In the genomic region with DNA sequence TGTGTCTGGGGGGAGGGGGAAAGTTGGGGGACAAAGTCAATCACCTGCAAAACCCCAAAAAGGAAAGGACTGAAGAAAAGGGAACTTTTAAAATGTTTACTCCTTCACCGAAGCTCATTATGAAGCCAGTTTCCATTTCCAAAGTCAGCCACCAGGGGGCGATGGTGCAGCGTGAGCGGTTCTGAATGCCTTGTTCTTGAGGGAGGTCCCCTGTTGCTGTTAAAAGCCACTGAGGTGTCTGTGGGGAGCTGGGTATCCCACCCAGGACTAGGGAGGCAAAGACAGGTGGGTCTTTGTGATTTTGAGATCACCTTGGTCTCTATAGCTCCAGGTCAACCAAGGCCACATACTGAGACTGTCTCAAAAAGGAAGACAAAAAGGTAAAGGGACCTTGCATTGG, we compare ENCODE assay signal across 9 mouse cellular contexts. TPM values are rescaled to one million over a fixed set of nuclear protein-coding genes. Genes with fewer than 3 reads are reported as not detected.
DNase-seq lines count a peak whose midpoint lies in the region; ATAC-seq and TF ChIP-seq lines count a peak whose summit lies in the region.
"Had no signal": no experiment of that assay in that cellular context is flagged by ENCODE, and none has a peak within 500 bp of the region (broad histone marks: within the 10 kb centered on the region; RNA-seq: fewer than 3 reads in every experiment).

No protein-coding gene starts in this region.

- 8% methylated on average over 4 of the region's 4 CpGs for WGBS in heart, embryonic 16.5 days
- WGBS in lung, postnatal 0 days = 5% methylated on average over 4 of the region's 4 CpGs

- peaks cover under 1% of the 10 kb centered on the region; the same call in 1 of the 2 replicates for H3K4me1 ChIP-seq in heart, embryonic 16.5 days (ENCODE audit: control insufficient read depth, insufficient read depth, low read length)
- no peaks in the 10 kb centered on the region for H3K4me1 ChIP-seq in lung, postnatal 0 days (ENCODE audit: insufficient read depth, low read depth, low read length)

- no peak overlapping the region for H3K4me2 ChIP-seq in heart, embryonic 16.5 days (ENCODE audit: low read depth, low read length)
- H3K4me2 ChIP-seq in lung, postnatal 0 days (replicated peaks; ENCODE audit: low read depth, low read length) = no peak overlapping the region

- H3K27ac ChIP-seq in heart, embryonic 16.5 days (ENCODE audit: low read length) = no peak overlapping the region
- H3K27ac ChIP-seq in lung, postnatal 0 days (ENCODE audit: low read length) = no peak overlapping the region

- H3K9ac ChIP-seq in heart, embryonic 16.5 days (ENCODE audit: low read length) = no peak overlapping the region
- H3K9ac ChIP-seq in lung, postnatal 0 days (replicated peaks; ENCODE audit: low read depth) = no peak overlapping the region

- peak; percentile 96 for TF ChIP-seq CTCF in lung, postnatal 0 days (IDR thresholded peaks at IDR 0.05)

- peak; percentile 72 for DNase-seq in ES-CJ7 (ENCODE audit: low read depth, low spot score)
- DNase-seq in adrenal gland, adult (ENCODE audit: inconsistent age in 2 of 2, low spot score in 1 of 2) = peak; percentile 61 to 92
- peak; percentile 90 for DNase-seq in embryo, embryonic 10 days (ENCODE audit: low spot score)
- DNase-seq in layer of hippocampus, adult 18-20 months (ENCODE audit: low spot score in 2 of 2) = peak; percentile 56 to 88
- DNase-seq in lung, postnatal 0 days (ENCODE audit: low spot score) = peak; percentile 64
- peak; percentile 70 for DNase-seq in right cerebral cortex, postnatal 25 days
- DNase-seq in yolk sac, embryonic 10.5 days (ENCODE audit: low spot score) = peak; percentile 52

- ATAC-seq in heart, embryonic 16.5 days (replicated peaks; ENCODE audit: extremely low read depth, insufficient read depth, low FRiP score) = peak; percentile 32; the same call in 1 of the 2 replicates
- ATAC-seq in lung, postnatal 0 days = peak; percentile 25; the same call in 1 of the 2 replicates

- H3K4me3 ChIP-seq in heart, embryonic 16.5 days (ENCODE audit: low read length) = no peak overlapping the region
- no peak overlapping the region for H3K4me3 ChIP-seq in lung, postnatal 0 days (ENCODE audit: low read depth, low read length)

- TF ChIP-seq EP300 in lung, postnatal 0 days (IDR thresholded peaks at IDR 0.05) = no peak

- peaks cover 19% of the 10 kb centered on the region for H3K36me3 ChIP-seq in heart, embryonic 16.5 days (ENCODE audit: control insufficient read depth, insufficient read depth)
- 0 out of 2 replicates have a peak, but pooled peaks cover 5% of the 10 kb centered on the region for H3K36me3 ChIP-seq in lung, postnatal 0 days (ENCODE audit: insufficient read depth, low read length)

- H3K9me3 ChIP-seq in heart, embryonic 16.5 days (replicated peaks; ENCODE audit: control insufficient read depth, low read length) = no peaks in the 10 kb centered on the region
- H3K9me3 ChIP-seq in lung, postnatal 0 days (ENCODE audit: low read length) = no peaks in the 10 kb centered on the region
- H3K9me3 ChIP-seq: megakaryocyte, embryonic 14.5 days had no signal

- no peaks in the 10 kb centered on the region for H3K27me3 ChIP-seq in heart, embryonic 16.5 days (ENCODE audit: control insufficient read depth, insufficient read depth, low read length)
- H3K27me3 ChIP-seq in lung, postnatal 0 days (replicated peaks; ENCODE audit: insufficient read depth, low read length) = no peaks in the 10 kb centered on the region
- H3K27me3 ChIP-seq: megakaryocyte, embryonic 14.5 days had no signal

RNA-seq across cellular contexts. Expression of a gene that starts 3.9 kb away (rescaled TPM):
- 117 and 122 TPM in 2 replicates for polyA plus RNA-seq in heart, embryonic 16.5 days (2015; fragmentation: Nextera tagmentation; extraction: Ambion mirVana)
- 1 to 10 TPM; 1.3 to 1.8 TPM for total RNA-seq in layer of hippocampus, adult 18-20 months (2021)
- 5.5 and 8.8 TPM in 2 replicates for polyA plus RNA-seq in lung, postnatal 0 days (2015; fragmentation: Nextera tagmentation; extraction: Ambion mirVana)

RNA-seq across cellular contexts. Expression of a gene that starts 6.2 kb away (rescaled TPM):
- 8.8 and 10.3 TPM in 2 replicates for polyA plus RNA-seq in heart, embryonic 16.5 days (2015; fragmentation: Nextera tagmentation; extraction: Ambion mirVana)
- total RNA-seq in layer of hippocampus, adult 18-20 months (2021) = 10 to 100 TPM; 21.1 to 24.9 TPM
- 7.3 and 8.3 TPM in 2 replicates for polyA plus RNA-seq in lung, postnatal 0 days (2015; fragmentation: Nextera tagmentation; extraction: Ambion mirVana)

RNA-seq across cellular contexts. Expression of a gene that starts 43.2 kb away (rescaled TPM):
- 5.5 and 5.9 TPM in 2 replicates for polyA plus RNA-seq in heart, embryonic 16.5 days (2015; fragmentation: Nextera tagmentation; extraction: Ambion mirVana)
- 1 to 10 TPM; 8.2 to 8.3 TPM for total RNA-seq in layer of hippocampus, adult 18-20 months (2021)
- polyA plus RNA-seq in lung, postnatal 0 days (2015; fragmentation: Nextera tagmentation; extraction: Ambion mirVana) = 6.5 and 7.2 TPM in 2 replicates

Comparison
In these comparisons a context has a peak if more than half of its experiments do, and no peak if none do; other contexts are left out.
1. RNA of a gene that starts 3.9 kb away (polyA plus RNA-seq): 117 to 122 TPM in heart, embryonic 16.5 days; 5.5 to 8.8 TPM in lung, postnatal 0 days; every median in the first group is over 10 times any median in the second.
2. Peak in every context shown above with its lines, with median percentiles within 50 percentile points of each other: DNase-seq.